Comparison of ENCODE assay signal across 27 mouse cellular contexts in the genomic region with DNA sequence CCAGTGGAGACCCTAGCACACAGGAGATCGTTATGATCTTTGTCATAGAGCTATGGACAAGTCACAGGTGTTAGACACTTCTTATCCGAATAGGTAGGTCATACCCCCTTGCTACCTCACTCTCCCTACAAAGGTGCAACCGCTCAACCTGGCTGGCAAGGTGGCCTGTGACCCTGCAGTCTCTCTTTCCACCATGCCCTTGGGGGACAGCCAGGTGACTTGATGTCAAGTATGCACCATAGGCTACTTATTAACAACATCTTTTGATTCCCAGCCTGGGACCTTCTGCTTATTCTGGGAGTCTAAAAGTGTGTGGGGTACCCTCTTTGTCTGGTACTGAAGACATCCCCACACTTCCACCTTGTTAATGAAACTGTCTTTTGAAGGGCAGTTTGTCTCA. TPM values are rescaled to one million over a fixed set of nuclear protein-coding genes. Genes with fewer than 3 reads are reported as not detected.
"Had no signal": no experiment of that assay in that cellular context is flagged by ENCODE, and none has a peak within 500 bp of the region (broad histone marks: within the 10 kb centered on the region; RNA-seq: fewer than 3 reads in every experiment).

No protein-coding gene starts in this region.

- H3K27ac ChIP-seq: intestine, embryonic 15.5 days; kidney, postnatal 0 days; left cerebral cortex, adult 2 months; liver, embryonic 13.5 days; neural tube, embryonic 13.5 days; stomach, embryonic 15.5 days had no signal

- DNase-seq: layer of hippocampus, postnatal 36 days; liver, embryonic 13.5 days; lung, adult 2 months; lung, postnatal 14 days; lung, postnatal 4 days; midbrain, embryonic 14.5 days; retina, postnatal 1 day; right cerebral cortex, postnatal 25 days; spleen, adult 18-20 months; thymus, postnatal 25 days had no signal

- ATAC-seq: hindbrain, embryonic 16.5 days; intestine, embryonic 15.5 days had no signal

- H3K9me3 ChIP-seq: intestine, embryonic 15.5 days; liver, embryonic 13.5 days; neural tube, embryonic 13.5 days; stomach, embryonic 15.5 days had no signal

- H3K4me2 ChIP-seq: intestine, embryonic 15.5 days; liver, embryonic 13.5 days; midbrain, embryonic 11.5 days; neural tube, embryonic 13.5 days; stomach, embryonic 15.5 days had no signal

- H3K9ac ChIP-seq: intestine, embryonic 15.5 days; liver, embryonic 13.5 days; neural tube, embryonic 13.5 days; stomach, embryonic 15.5 days had no signal

- H3K36me3 ChIP-seq: intestine, embryonic 15.5 days; liver, embryonic 13.5 days; neural tube, embryonic 13.5 days; stomach, embryonic 15.5 days had no signal

- H3K4me3 ChIP-seq: intestine, embryonic 15.5 days; left cerebral cortex, adult 2 months; liver, embryonic 13.5 days; neural tube, embryonic 13.5 days; stomach, embryonic 15.5 days had no signal

- H3K4me1 ChIP-seq: intestine, embryonic 15.5 days; liver, embryonic 13.5 days; neural tube, embryonic 13.5 days had no signal

RNA-seq across cellular contexts. Expression of gene Ttll9, which starts 4.2 kb away (rescaled TPM):
- total RNA-seq: liver, adult 2 months; megakaryocyte-erythroid progenitor cell, adult 5-6 weeks; neutrophil, adult 5-6 weeks had no signal

RNA-seq across cellular contexts. Expression of gene Dusp15, which starts 6.6 kb away (rescaled TPM):
- total RNA-seq: liver, adult 2 months; megakaryocyte progenitor cell, adult 5-6 weeks; megakaryocyte-erythroid progenitor cell, adult 5-6 weeks; neutrophil, adult 5-6 weeks had no signal
- polyA plus RNA-seq: liver, adult 2 months; liver, embryonic 13.5 days; liver, embryonic 16.5 days; lung, embryonic 16.5 days had no signal

RNA-seq across cellular contexts. Expression of gene Foxs1, which starts 25.1 kb away (rescaled TPM):
- total RNA-seq: liver, adult 2 months; megakaryocyte progenitor cell, adult 5-6 weeks; megakaryocyte-erythroid progenitor cell, adult 5-6 weeks; neutrophil, adult 5-6 weeks had no signal

RNA-seq across cellular contexts. Expression of gene Mylk2, which starts 47.0 kb away (rescaled TPM):
- total RNA-seq: layer of hippocampus, postnatal 10 days; layer of hippocampus, postnatal 36 days; left cerebral cortex, adult 2 months; left cerebral cortex, postnatal 10 days; left cerebral cortex, postnatal 36 days; megakaryocyte progenitor cell, adult 5-6 weeks; megakaryocyte-erythroid progenitor cell, adult 5-6 weeks; neutrophil, adult 5-6 weeks had no signal
- polyA plus RNA-seq: limb, embryonic 11.5 days; liver, adult 2 months; liver, embryonic 13.5 days; midbrain, embryonic 11.5 days; midbrain, embryonic 14.5 days; neural tube, embryonic 13.5 days had no signal
